Mouse (Mus musculus) c-Kit-positive CD71-negative TER-119-negative erythroid progenitor cells, embryonic 14.5 days (primary cell): ENCODE data around the gene Vav2.

Experiments
- DNase-seq: peaks from one replicate; pipeline ENCODE4 v3.0.0-alpha.2; 2013; ENCODE audit warnings: low read depth

The Vav2 gene

GRCm38 (mm10) chr2:27318197-27318596, 108.6 kb downstream of the Vav2 start:
- no peak for DNase-seq

GRCm38 (mm10) chr2:27316167-27316566, 110.7 kb downstream of the Vav2 start:
- no peak for DNase-seq

DNA sequence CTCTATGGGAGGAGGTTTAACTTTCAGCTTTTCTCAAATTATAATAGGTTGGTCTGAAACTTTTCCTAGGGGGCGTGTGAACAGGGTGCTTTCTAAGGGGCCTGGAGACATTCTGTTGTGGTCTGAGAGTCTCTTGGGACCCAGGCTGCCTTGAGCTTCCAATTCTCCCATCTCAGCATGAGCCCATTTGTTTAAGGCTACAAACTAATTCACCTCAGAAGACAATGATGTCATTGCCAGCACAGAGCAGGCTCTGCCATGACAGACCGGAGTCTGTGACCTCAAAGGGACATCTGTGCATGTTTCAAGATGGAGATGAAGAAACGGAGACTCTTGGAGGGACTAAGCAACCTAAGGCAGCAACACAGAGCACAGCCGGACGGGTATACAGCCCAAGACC, 112.6 kb downstream of the Vav2 start:
- DNase-seq, result no peak

DNA sequence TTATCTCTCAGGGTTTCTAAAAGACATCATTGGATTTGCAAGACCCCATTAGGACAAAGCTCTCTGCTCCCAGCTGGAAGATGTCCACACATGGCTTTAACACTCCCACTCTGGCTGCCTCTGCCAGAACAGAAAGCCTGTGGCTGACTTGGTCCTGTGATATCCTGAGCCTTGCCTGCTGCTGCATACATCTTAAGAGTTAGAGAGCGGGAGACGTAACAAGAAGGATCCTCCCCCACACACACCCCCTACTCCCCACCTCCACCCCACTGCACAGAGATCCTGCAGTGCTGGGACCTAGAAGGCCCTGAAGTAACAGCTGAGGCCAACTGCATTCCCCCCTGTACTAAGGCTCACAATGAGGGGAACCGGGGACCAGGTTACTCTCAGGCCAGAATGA, 114.3 kb downstream of the Vav2 start:
- DNase-seq, result no peak

GRCm38 (mm10) chr2:27311606-27312005, 115.2 kb downstream of the Vav2 start:
- DNase-seq, result no peak

DNA sequence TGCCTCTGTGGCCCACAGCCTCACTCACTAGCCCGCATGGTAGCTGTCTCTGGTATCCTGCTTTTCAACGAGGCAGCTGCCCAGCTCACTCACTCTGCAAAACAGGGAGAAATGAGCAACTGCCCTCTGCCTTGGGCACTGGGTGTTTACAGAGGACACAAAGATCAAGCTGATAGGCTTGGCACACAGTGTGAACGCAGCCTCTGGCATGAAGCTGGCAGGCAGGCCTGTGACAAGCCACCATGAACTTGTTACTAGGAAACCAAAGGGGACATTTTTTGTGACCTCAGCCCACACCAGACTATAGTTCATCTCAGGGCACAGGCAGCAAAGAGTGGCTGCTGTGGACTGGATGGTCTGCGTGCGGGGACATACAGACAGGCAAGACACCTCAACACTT, 115.9 kb downstream of the Vav2 start:
- no peak for DNase-seq

DNA sequence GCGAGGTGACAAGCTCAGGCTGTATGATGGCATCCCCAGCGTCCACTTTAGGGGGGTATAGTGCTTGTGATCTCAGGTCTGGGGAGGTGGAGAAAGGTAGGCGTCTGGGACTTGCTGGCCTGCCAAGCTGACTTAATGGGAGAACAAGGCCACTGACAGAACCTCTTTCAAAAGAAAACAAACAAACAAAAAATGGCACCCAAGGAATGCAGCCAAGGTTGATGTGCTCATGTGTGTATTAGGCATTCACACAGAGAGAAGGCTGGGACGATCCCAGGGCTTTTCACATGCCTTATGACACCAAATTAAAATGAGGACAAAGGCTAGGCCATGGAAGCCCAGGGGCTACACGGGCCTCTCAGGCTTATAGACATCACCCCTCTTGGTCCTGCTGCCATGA, 116.6 kb downstream of the Vav2 start:
- DNase-seq, result no peak

DNA sequence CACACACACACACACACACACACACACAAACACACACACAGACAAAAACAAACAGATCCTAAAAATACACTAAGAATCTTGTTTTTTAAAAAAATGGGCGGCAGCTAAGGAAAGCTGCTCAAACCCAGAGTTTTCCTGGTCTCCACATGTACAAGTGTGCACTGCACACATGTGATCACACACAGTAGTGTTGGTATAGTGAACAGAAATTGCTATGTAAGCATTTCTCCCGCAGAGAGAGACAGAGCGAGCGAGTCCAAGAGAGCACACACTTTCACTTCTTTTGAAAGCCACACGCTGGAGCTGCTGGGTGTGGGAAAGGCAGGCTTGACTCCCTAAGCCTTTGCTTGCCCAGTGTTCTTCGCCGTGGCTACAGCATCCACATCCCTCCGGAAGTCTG, 120.2 kb downstream of the Vav2 start:
- no peak for DNase-seq

DNA sequence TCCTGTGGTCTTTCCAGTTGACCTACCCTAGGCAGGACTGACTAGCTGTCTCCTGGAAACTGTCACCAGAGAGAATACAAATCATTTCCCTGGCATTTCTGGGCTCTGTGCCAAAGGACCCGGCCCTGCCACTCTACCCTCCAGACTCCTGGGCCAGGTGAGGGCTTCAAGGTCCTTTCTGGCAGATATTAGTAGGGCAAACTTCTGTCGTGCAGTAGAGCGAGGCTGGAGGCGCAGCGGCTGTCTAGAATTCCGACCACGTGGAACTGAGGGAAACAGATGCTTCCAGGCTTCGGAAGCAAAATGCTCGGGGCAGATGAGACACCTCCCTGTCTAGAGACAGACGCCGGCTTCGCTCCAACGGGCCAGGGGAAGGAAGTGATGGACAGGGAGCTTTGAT, 122.1 kb downstream of the Vav2 start:
- no peak for DNase-seq

GRCm38 (mm10) chr2:27304074-27304473, 122.8 kb downstream of the Vav2 start:
- no peak for DNase-seq

GRCm38 (mm10) chr2:27301444-27302111, 125.3 kb downstream of the Vav2 start:
- no peak for DNase-seq

DNA sequence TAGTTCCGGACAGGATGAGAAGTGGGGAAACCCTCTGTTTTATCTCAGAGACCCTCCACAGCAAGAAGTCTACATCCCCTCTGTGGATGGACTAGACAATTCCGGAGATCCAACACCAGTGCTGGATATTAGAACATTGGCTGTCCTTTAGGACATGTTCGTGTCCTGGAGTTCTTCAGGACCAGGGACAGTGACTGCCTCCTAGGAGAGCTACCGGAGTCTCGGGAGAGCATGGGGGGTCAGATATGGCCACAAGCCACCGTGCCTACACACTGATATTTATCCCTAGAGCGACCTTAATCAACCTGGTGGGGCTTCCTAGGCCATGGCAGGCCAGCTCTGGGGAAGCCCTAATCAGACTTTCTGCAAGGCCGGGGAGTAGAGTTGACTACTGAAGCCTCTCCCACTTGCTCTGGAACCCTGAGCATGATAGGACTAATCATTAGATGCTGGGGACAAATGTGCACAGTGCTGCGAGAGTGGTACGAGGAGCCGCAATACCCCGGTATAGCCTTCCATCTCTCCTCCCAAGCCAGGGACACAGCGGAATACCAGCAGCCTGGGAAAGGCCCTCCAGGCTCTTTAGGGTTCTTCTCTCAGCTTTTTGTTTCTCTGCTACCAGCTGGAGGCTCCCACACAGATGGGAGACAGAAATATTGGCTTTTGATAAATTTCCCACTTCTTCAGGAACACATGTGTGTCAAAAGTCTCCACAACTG, 125.9 kb downstream of the Vav2 start:
- no peak for DNase-seq

DNA sequence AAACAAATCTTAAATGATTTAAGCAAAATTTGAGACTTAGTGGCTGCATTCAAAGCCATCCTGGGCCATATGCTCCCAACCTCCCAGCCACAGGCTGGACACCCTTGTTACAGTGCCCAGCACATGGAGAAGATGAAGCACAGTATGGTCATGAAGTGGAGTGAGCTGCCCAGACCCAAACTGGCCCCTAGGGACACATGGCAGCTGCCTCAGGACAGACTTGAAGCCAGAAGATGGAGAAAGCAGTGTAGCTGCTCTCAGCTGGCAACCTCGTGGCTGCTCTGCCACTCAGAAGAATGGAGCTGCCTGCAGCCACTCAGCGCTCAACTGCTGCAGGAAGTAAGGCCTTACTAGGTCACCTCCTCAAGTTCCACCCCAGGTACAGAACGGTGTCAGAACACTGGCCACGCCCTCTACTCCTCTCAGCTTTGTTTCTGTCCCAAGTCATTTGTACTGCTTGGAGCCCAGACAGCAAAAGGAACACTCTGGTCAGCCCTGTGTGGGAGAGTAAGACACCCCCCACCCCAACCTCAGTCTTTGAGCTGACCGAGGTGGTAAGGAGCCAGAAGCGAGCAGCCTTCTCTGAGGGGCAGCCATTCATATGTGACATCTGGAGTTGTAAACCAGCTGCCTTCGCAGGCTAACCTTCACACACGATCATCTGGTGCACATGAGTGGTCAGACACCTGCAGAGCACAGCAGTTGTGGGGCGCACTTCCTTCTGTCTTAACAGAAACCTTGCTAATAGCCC, 130.0 kb downstream of the Vav2 start:
- no peak for DNase-seq

GRCm38 (mm10) chr2:27294777-27295176, 132.1 kb downstream of the Vav2 start:
- no peak for DNase-seq

- DNase-seq, result peak; percentile 74
These were observed 137.8 kb downstream of the Vav2 start for GRCm38 (mm10) chr2:27289019-27289418.

DNA sequence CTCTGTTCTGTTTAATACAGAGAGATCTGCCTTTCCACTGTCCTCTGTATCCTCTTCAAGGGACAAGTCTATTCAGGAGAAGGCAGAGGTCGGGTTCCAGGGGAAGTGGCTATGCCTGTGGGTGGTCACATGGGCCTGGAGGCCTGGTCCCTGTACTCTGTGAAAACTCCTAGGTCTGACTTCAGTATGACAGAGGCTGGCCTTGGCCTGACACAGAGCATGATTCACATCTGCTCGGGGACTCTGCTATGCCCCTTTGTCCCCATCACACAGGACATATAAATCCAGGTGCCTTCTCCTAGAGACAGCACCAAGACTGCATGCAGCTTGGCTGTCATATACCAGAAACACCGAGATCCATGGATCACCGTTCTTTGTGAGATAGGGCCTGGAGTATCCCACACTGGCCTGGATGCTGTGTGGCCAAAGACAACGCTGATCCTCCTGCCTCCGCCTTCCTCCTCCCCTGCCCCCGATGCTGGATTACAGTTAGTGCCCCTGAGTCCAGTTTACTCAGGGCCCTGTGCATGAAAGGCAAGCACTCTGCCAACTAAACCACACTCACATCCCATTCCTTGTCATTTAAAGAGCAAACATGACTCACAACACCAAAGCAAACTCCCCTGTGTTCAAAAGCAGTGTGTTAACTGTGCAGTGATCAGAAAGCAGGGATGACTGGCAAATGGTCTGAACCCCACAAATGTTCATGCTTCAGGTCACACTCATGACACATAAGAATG, 139.7 kb downstream of the Vav2 start:
- no peak for DNase-seq

DNA sequence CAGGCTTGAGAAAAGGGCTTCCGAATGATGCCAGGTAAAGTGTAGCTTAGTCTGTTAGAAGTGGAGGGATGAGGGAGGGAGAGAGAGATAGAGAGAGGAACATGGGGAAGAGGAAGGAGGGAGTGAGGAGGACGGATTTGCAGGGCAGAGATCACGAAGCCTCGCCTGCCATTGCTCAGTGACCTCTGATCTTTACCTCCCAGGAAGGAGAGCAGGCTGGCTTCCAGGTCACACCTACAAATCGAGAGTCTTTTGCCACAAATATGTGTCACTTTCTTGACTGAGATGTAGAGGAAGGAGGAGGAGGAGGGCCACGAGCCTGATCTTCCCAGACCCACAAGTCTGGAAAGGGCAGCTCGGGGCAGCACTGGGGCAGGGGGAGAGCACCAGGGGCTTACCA, 142.4 kb downstream of the Vav2 start:
- no peak for DNase-seq

DNA sequence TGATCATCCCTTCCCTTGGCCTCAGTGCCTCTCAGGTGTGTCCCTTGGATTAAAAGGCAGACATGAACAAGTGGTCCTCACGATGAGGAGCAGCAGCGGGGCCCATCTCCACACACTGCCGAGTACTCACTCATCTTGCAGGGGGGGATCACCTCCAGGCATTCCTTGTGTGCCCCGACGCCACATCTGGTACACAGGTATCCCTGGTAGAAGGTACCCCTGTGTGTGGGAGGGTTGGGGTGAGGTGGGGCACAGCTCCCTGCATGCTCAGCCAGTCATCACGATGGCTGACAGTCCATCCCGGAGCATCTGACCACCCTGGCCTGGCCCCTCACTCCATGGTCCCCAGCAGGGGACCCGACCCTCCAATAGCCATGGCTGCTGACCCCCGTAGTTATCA, 145.1 kb downstream of the Vav2 start:
- DNase-seq, result no peak

DNA sequence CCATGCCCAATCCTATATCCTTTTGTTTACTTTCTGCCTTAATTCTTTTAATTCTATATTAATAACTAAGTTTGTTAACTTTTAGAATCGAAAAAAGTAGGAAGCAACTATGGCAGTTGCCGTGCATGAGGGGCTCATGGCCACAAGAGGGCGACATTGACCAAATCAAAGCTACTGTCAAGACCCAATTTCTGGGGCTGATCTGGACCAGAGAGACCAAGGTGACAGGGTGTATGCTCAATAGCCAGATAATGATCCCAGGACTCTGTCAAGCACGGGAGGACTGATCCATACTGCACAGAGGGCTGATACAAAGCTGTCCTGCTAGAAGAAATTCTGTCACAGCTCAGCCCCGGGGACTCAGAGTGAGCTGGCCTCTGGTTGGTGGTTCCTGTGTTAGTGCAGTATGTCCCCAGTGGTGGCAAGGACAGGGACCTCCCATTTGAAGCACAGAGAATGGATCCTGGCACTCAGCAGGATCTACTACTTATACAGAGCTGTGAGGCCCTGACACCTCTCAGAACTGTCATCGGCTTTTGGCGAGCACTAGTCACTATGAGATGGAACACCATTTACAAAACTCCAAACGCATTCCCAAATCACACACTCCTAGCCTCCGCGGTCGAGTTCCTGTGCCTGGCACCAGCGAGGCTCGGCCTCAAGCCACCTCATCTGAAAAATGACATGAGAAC, 145.8 kb downstream of the Vav2 start:
- peak; percentile 42 for DNase-seq

GRCm38 (mm10) chr2:27278859-27279258, 148.0 kb downstream of the Vav2 start:
- no peak for DNase-seq

DNA sequence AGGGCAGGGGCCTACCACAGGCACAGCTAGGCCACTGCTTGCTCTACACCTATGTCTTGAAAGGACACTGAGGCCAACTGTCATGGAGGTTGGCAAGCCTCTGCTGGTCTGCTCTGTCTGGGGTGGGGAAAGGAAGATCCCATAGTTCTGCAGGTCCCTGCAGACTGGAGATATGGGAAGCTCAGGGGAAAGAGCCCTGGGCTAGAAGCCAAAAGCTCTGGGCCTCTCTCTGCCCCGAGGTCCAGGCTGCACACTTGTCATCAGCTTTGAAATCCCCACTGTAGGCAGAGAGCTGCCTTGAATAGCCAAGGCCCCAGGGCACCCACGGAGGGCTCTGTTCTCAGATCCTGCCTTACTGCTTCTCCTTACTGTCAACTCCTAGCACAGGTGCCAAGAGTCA, 158.5 kb downstream of the Vav2 start:
- no peak for DNase-seq

- no peak for DNase-seq
These were observed 161.0 kb downstream of the Vav2 start for GRCm38 (mm10) chr2:27265819-27266218.
